Mouse (Mus musculus) intestine, embryonic 16.5 days (tissue): Measurements from ENCODE around the gene Mrpl18. TPM values are rescaled to one million over a fixed set of nuclear protein-coding genes. Genes with fewer than 3 reads are reported as not detected.

ENCODE experiments used
- ATAC-seq: fragments of 200-750 bp; cut with Nextera tagmentation; 2 replicates; pipeline ENCODE4 v1.8.0; 2017; ENCODE audit warnings: moderate TSS enrichment, moderate library complexity
- H3K27ac ChIP-seq: fragments of 300-500 bp; sonication (generic); 2 replicates; pipeline ENCODE4 v1.5.1; 2014; ENCODE audit warnings: mild to moderate bottlenecking, low read length
- H3K27me3 ChIP-seq: fragments of 300-500 bp; sonication (generic); replicated peaks from 2 replicates; pipeline ENCODE4 v1.6.1; 2014; ENCODE audit warnings: low read length, control low read depth, mixed read lengths; ENCODE audit not compliant: control insufficient read depth, insufficient read depth
- H3K36me3 ChIP-seq: fragments of 300-500 bp; sonication (generic); 2 replicates; pipeline ENCODE4 v1.6.1; 2014; ENCODE audit warnings: low read length, control low read depth; ENCODE audit not compliant: control insufficient read depth, insufficient read depth
- H3K4me1 ChIP-seq: fragments of 300-500 bp; sonication (generic); 2 replicates; pipeline ENCODE4 v1.6.1; 2014; ENCODE audit warnings: low read length, control low read depth, mixed read lengths; ENCODE audit not compliant: control insufficient read depth, insufficient read depth
- H3K4me2 ChIP-seq: fragments of 300-500 bp; sonication (generic); 2 replicates; pipeline ENCODE4 v1.6.1; 2014; ENCODE audit warnings: low read depth, low read length, control low read depth
- H3K4me3 ChIP-seq: fragments of 300-500 bp; sonication (generic); 2 replicates; pipeline ENCODE4 v1.5.1; 2014; ENCODE audit warnings: mild to moderate bottlenecking, low read length
- H3K9ac ChIP-seq: fragments of 300-500 bp; sonication (generic); 2 replicates; pipeline ENCODE4 v1.6.1; 2014; ENCODE audit warnings: low read depth, low read length
- H3K9me3 ChIP-seq: fragments of 300-500 bp; sonication (generic); 2 replicates; pipeline ENCODE4 v1.6.1; 2016; ENCODE audit warnings: low read length, control low read depth; ENCODE audit not compliant: control insufficient read depth
- WGBS: fragments of 180-500 bp; shearing (Covaris S2); extraction: QIAGEN DNeasy Blood & Tissue Kit; methylation state at CpG from one replicate; pipeline ENCODE4 v1.1.7; 2014; 5-methylcytosine and 5-hydroxymethylcytosine counted together
- polyA plus RNA-seq: library from polyadenylated mRNA; unstranded; fragments of >200 nt; fragmentation: Nextera tagmentation; extraction: Ambion mirVana; gene quantifications from 2 replicates; pipeline ENCODE4 v1.2.1, GENCODE M21; 2015

Gene Mrpl18
- polyA plus RNA-seq, 1 experiment from 2014 or later: 183 TPM

GRCm38 (mm10) chr17:12916588-12917380, 639 bp upstream of the Mrpl18 start:
- Histone ChIP-seq H3K4me2 (peak overlapping the region; percentile 56), H3K4me3 (peak overlapping the region; percentile 95), H3K27ac (peak overlapping the region; percentile 91), H3K9me3 (no peaks in the 10 kb centered on the region), H3K4me1 (peaks cover 3% of the 10 kb centered on the region; the same call in 1 of the 2 replicates), H3K27me3 (no peaks in the 10 kb centered on the region), H3K36me3 (peaks cover 7% of the 10 kb centered on the region; the same call in 1 of the 2 replicates), H3K9ac (peak overlapping the region; percentile 98)
- under 1% methylated on average over 40 of the region's 40 CpGs for WGBS
- ATAC-seq: peak; percentile 60

GRCm38 (mm10) chr17:12915488-12915880, 661 bp downstream of the Mrpl18 start, which contains the start of gene Tcp1:
Tcp1 (plus strand) TSS chr17:12915701.
- peaks cover 5% of the 10 kb centered on the region; the same call in 1 of the 2 replicates for H3K36me3 ChIP-seq
- H3K27me3 ChIP-seq: no peaks in the 10 kb centered on the region
- peak within 1 kb of the TSS; percentile 95 for H3K4me3 ChIP-seq
- peak; percentile 17 for ATAC-seq
- peaks cover 3% of the 10 kb centered on the region; the same call in 1 of the 2 replicates for H3K4me1 ChIP-seq
- H3K9ac ChIP-seq: peak within 1 kb of the TSS; percentile 98
- H3K4me2 ChIP-seq: peak within 1 kb of the TSS; percentile 78
- no peaks in the 10 kb centered on the region for H3K9me3 ChIP-seq
- peak within 1 kb of the TSS; percentile 91 for H3K27ac ChIP-seq
- 1% methylated on average over 18 of the region's 18 CpGs for WGBS

DNA sequence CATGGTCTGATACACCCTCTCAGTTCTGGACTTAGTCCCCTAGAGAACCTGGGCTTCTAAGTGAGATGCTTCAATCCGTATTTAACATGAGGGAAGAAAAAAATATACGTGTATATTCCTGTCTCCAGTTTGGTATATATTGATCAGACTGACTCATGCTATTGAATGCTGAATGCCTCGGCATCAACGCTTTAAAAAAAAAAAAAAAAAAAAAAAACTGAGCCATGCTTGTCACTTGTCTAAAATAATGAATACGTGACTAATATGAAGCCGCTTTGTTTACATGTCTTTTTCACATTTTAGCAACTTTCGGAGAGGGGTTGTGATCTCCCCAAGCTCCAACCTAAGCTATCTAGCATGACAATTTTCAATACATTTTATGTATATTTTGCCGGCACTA, 5.8 kb downstream of the Mrpl18 start:
- Histone ChIP-seq H3K27me3 (no peaks in the 10 kb centered on the region), H3K4me1 (peaks cover 3% of the 10 kb centered on the region; the same call in 1 of the 2 replicates), H3K9me3 (no peaks in the 10 kb centered on the region), H3K9ac (no peak overlapping the region), H3K4me3 (no peak overlapping the region), H3K36me3 (peaks cover 5% of the 10 kb centered on the region; the same call in 1 of the 2 replicates), H3K27ac (no peak overlapping the region), H3K4me2 (no peak overlapping the region)
- ATAC-seq: no peak
- 87% methylated on average over 8 of the region's 8 CpGs for WGBS

GRCm38 (mm10) chr17:12909361-12910280, 6.5 kb downstream of the Mrpl18 start, which contains the start of gene Pnldc1:
Pnldc1 (minus strand) TSS chr17:12910230.
- 79% methylated on average over 35 of the region's 35 CpGs for WGBS
- Histone ChIP-seq H3K9ac (no peak within 1 kb of the TSS), H3K27ac (no peak within 1 kb of the TSS), H3K36me3 (peaks cover 7% of the 10 kb centered on the region; the same call in 1 of the 2 replicates), H3K4me3 (no peak within 1 kb of the TSS), H3K4me1 (no peaks in the 10 kb centered on the region), H3K27me3 (no peaks in the 10 kb centered on the region), H3K4me2 (no peak within 1 kb of the TSS), H3K9me3 (no peaks in the 10 kb centered on the region)
- ATAC-seq: no peak

- no peak overlapping the region for H3K9ac ChIP-seq
- H3K27me3 ChIP-seq: no peaks in the 10 kb centered on the region
- no peak overlapping the region for H3K4me3 ChIP-seq
- ATAC-seq: no peak
- H3K4me1 ChIP-seq: no peaks in the 10 kb centered on the region
- H3K27ac ChIP-seq: no peak overlapping the region
- 81% methylated on average over 9 of the region's 9 CpGs for WGBS
- H3K4me2 ChIP-seq: no peak overlapping the region
- H3K9me3 ChIP-seq: no peaks in the 10 kb centered on the region
- 0 out of 2 replicates have a peak, but pooled peaks cover 3% of the 10 kb centered on the region for H3K36me3 ChIP-seq
Observed at GRCm38 (mm10) chr17:12906436-12906835, 9.7 kb downstream of the Mrpl18 start.

- no peak overlapping the region for H3K4me3 ChIP-seq
- no peak overlapping the region for H3K9ac ChIP-seq
- ATAC-seq: no peak
- H3K4me2 ChIP-seq: no peak overlapping the region
- no peak overlapping the region for H3K27ac ChIP-seq
- H3K27me3 ChIP-seq: no peaks in the 10 kb centered on the region
- H3K36me3 ChIP-seq: 0 out of 2 replicates have a peak, but pooled peaks cover 3% of the 10 kb centered on the region
- WGBS: 92% methylated on average over 4 of the region's 4 CpGs
- no peaks in the 10 kb centered on the region for H3K4me1 ChIP-seq
- no peaks in the 10 kb centered on the region for H3K9me3 ChIP-seq
Observed at GRCm38 (mm10) chr17:12905810-12906209, 10.3 kb downstream of the Mrpl18 start.

GRCm38 (mm10) chr17:12904349-12904748, 11.8 kb downstream of the Mrpl18 start:
- no peak for ATAC-seq
- no peak overlapping the region for H3K4me3 ChIP-seq
- 0 out of 2 replicates have a peak, but pooled peaks cover 3% of the 10 kb centered on the region for H3K36me3 ChIP-seq
- no peaks in the 10 kb centered on the region for H3K9me3 ChIP-seq
- H3K4me1 ChIP-seq: no peaks in the 10 kb centered on the region
- 81% methylated on average over 1 of the region's 1 CpGs for WGBS
- no peak overlapping the region for H3K27ac ChIP-seq
- H3K27me3 ChIP-seq: no peaks in the 10 kb centered on the region
- no peak overlapping the region for H3K4me2 ChIP-seq
- no peak overlapping the region for H3K9ac ChIP-seq

- Histone ChIP-seq H3K27ac (no peak overlapping the region), H3K4me2 (no peak overlapping the region), H3K36me3 (0 out of 2 replicates have a peak, but pooled peaks cover 3% of the 10 kb centered on the region), H3K4me1 (no peaks in the 10 kb centered on the region), H3K9me3 (no peaks in the 10 kb centered on the region), H3K4me3 (no peak overlapping the region), H3K9ac (no peak overlapping the region), H3K27me3 (no peaks in the 10 kb centered on the region)
- ATAC-seq: no peak
- 63% methylated on average over 11 of the region's 12 CpGs for WGBS
Observed at GRCm38 (mm10) chr17:12903372-12904333, 12.5 kb downstream of the Mrpl18 start.
